Mouse (Mus musculus): ENCODE data around the gene Ranbp6. TPM values are rescaled to one million over a fixed set of nuclear protein-coding genes. Genes with fewer than 3 reads are reported as not detected.

Ranbp6 gene
- polyA plus RNA-seq, 1 experiment from 2014 or later: 7.6 TPM

- no peak for ATAC-seq
- H3K27ac ChIP-seq (ENCODE audit: low read length): no peak overlapping the region
- WGBS: 72% methylated on average over 12 of the region's 12 CpGs
- no peak overlapping the region for H3K4me3 ChIP-seq (ENCODE audit: low read depth, low read length)
- H3K4me2 ChIP-seq (replicated peaks; ENCODE audit: low read depth, low read length): no peak overlapping the region
- no peaks in the 10 kb centered on the region for H3K27me3 ChIP-seq (replicated peaks; ENCODE audit: insufficient read depth, low read length)
- no peaks in the 10 kb centered on the region for H3K9me3 ChIP-seq (ENCODE audit: low read length)
- no peak for DNase-seq (ENCODE audit: low spot score)
- TF ChIP-seq CTCF (IDR thresholded peaks at IDR 0.05) (no peak), EP300 (IDR thresholded peaks at IDR 0.05) (no peak)
- H3K9ac ChIP-seq (replicated peaks; ENCODE audit: low read depth): no peak overlapping the region
- H3K36me3 ChIP-seq (ENCODE audit: insufficient read depth, low read length): no peaks in the 10 kb centered on the region
- no peaks in the 10 kb centered on the region for H3K4me1 ChIP-seq (ENCODE audit: insufficient read depth, low read depth, low read length)
Measured at GRCm38 (mm10) chr19:29844036-29844661, 31.4 kb upstream of the Ranbp6 start.

GRCm38 (mm10) chr19:29843641-29844035 is 30.9 kb upstream of the Ranbp6 start:
- H3K9me3 ChIP-seq (ENCODE audit: low read length): no peaks in the 10 kb centered on the region
- no peak for ATAC-seq
- no peaks in the 10 kb centered on the region for H3K4me1 ChIP-seq (ENCODE audit: insufficient read depth, low read depth, low read length)
- no peaks in the 10 kb centered on the region for H3K27me3 ChIP-seq (replicated peaks; ENCODE audit: insufficient read depth, low read length)
- DNase-seq (ENCODE audit: low spot score): no peak
- TF ChIP-seq EP300 (IDR thresholded peaks at IDR 0.05): no peak
- no peak for TF ChIP-seq CTCF (IDR thresholded peaks at IDR 0.05)
- H3K4me3 ChIP-seq (ENCODE audit: low read depth, low read length): no peak overlapping the region
- H3K27ac ChIP-seq (ENCODE audit: low read length): no peak overlapping the region
- H3K4me2 ChIP-seq (replicated peaks; ENCODE audit: low read depth, low read length): no peak overlapping the region
- no peak overlapping the region for H3K9ac ChIP-seq (replicated peaks; ENCODE audit: low read depth)
- WGBS: 36% methylated on average over 5 of the region's 5 CpGs
- H3K36me3 ChIP-seq (ENCODE audit: insufficient read depth, low read length): no peaks in the 10 kb centered on the region

DNA sequence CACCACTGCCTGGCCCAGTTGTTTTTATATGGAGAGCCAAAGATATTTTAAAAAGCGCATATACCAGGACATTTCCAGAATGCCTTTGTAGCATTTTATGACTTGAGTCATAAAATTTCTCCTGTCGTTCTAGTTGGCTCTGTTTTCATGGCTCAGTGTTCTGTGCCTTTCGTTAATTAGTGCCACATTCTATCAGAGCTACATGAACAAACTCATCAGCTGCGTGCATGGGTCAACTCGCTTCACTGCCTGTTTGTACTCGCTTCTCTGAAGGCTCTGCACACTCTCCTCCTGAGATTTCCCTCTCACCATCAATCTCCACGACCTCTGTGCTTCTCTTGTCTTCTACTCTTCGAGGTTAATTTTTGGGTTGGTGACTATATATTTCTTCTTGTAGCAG is 30.2 kb upstream of the Ranbp6 start:
- H3K27me3 ChIP-seq (replicated peaks; ENCODE audit: insufficient read depth, low read length): no peaks in the 10 kb centered on the region
- ATAC-seq: no peak
- no peaks in the 10 kb centered on the region for H3K9me3 ChIP-seq (ENCODE audit: low read length)
- H3K27ac ChIP-seq (ENCODE audit: low read length): no peak overlapping the region
- DNase-seq (ENCODE audit: low spot score): no peak
- H3K4me2 ChIP-seq (replicated peaks; ENCODE audit: low read depth, low read length): no peak overlapping the region
- no peak overlapping the region for H3K9ac ChIP-seq (replicated peaks; ENCODE audit: low read depth)
- H3K4me3 ChIP-seq (ENCODE audit: low read depth, low read length): no peak overlapping the region
- 80% methylated on average over 8 of the region's 8 CpGs for WGBS
- H3K4me1 ChIP-seq (ENCODE audit: insufficient read depth, low read depth, low read length): no peaks in the 10 kb centered on the region
- no peak for TF ChIP-seq CTCF (IDR thresholded peaks at IDR 0.05)
- no peak for TF ChIP-seq EP300 (IDR thresholded peaks at IDR 0.05)
- H3K36me3 ChIP-seq (ENCODE audit: insufficient read depth, low read length): no peaks in the 10 kb centered on the region

- WGBS: 61% methylated on average over 4 of the region's 4 CpGs
- Histone ChIP-seq H3K27me3 (replicated peaks; ENCODE audit: insufficient read depth, low read length) (no peaks in the 10 kb centered on the region), H3K36me3 (ENCODE audit: insufficient read depth, low read length) (no peaks in the 10 kb centered on the region), H3K4me3 (ENCODE audit: low read depth, low read length) (no peak overlapping the region), H3K27ac (ENCODE audit: low read length) (no peak overlapping the region), H3K4me1 (ENCODE audit: insufficient read depth, low read depth, low read length) (no peaks in the 10 kb centered on the region), H3K9me3 (ENCODE audit: low read length) (no peaks in the 10 kb centered on the region), H3K4me2 (replicated peaks; ENCODE audit: low read depth, low read length) (no peak overlapping the region), H3K9ac (replicated peaks; ENCODE audit: low read depth) (no peak overlapping the region)
- ATAC-seq: no peak; the same call in 1 of the 2 replicates
- TF ChIP-seq EP300 (IDR thresholded peaks at IDR 0.05): no peak
- no peak for TF ChIP-seq CTCF (IDR thresholded peaks at IDR 0.05)
- DNase-seq (ENCODE audit: low spot score): peak; percentile 82
Measured at GRCm38 (mm10) chr19:29840642-29841041, 27.9 kb upstream of the Ranbp6 start.

GRCm38 (mm10) chr19:29838636-29839135 is 25.9 kb upstream of the Ranbp6 start:
- H3K4me3 ChIP-seq (ENCODE audit: low read depth, low read length): no peak overlapping the region
- ATAC-seq: no peak
- H3K27ac ChIP-seq (ENCODE audit: low read length): no peak overlapping the region
- TF ChIP-seq CTCF (IDR thresholded peaks at IDR 0.05) (no peak), EP300 (IDR thresholded peaks at IDR 0.05) (no peak)
- no peak for DNase-seq (ENCODE audit: low spot score)
- no peak overlapping the region for H3K9ac ChIP-seq (replicated peaks; ENCODE audit: low read depth)
- H3K36me3 ChIP-seq (ENCODE audit: insufficient read depth, low read length): no peaks in the 10 kb centered on the region
- no peaks in the 10 kb centered on the region for H3K9me3 ChIP-seq (ENCODE audit: low read length)
- 55% methylated on average over 3 of the region's 3 CpGs for WGBS
- H3K27me3 ChIP-seq (replicated peaks; ENCODE audit: insufficient read depth, low read length): no peaks in the 10 kb centered on the region
- no peak overlapping the region for H3K4me2 ChIP-seq (replicated peaks; ENCODE audit: low read depth, low read length)
- H3K4me1 ChIP-seq (ENCODE audit: insufficient read depth, low read depth, low read length): no peaks in the 10 kb centered on the region

DNA sequence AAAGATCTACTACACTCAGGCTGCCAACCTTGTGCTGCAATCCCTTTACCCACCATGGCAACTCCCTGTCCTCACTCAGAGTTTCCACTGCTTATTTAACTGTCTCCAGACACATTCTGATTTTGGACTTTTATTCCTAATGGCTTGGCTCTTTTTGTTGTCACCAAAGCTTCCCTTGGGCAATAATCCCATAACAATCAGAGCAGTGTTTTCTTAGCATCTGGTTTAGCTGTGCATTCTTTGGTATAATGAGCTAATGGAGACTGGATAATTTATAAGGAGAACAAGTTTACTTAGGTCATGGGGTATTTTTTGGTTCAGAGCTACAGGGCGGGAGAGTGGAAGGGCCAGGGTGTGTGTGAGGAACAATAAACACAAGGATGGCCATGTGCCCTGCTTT is 25.4 kb upstream of the Ranbp6 start:
- Histone ChIP-seq H3K27me3 (replicated peaks; ENCODE audit: insufficient read depth, low read length) (no peaks in the 10 kb centered on the region), H3K27ac (ENCODE audit: low read length) (no peak overlapping the region), H3K4me1 (ENCODE audit: insufficient read depth, low read depth, low read length) (no peaks in the 10 kb centered on the region), H3K9ac (replicated peaks; ENCODE audit: low read depth) (no peak overlapping the region), H3K36me3 (ENCODE audit: insufficient read depth, low read length) (no peaks in the 10 kb centered on the region), H3K9me3 (ENCODE audit: low read length) (no peaks in the 10 kb centered on the region), H3K4me3 (ENCODE audit: low read depth, low read length) (no peak overlapping the region), H3K4me2 (replicated peaks; ENCODE audit: low read depth, low read length) (no peak overlapping the region)
- ATAC-seq (no peak), DNase-seq (ENCODE audit: low spot score) (no peak)
- TF ChIP-seq CTCF (IDR thresholded peaks at IDR 0.05): no peak
- TF ChIP-seq EP300 (IDR thresholded peaks at IDR 0.05): no peak
- WGBS: 90% methylated on average over 1 of the region's 1 CpGs

Measured in lung, postnatal 0 days (tissue).